Mouse (Mus musculus): ENCODE data around the gene Lipt2. TPM values are rescaled to one million over a fixed set of nuclear protein-coding genes. Genes with fewer than 3 reads are reported as not detected.
A peak's percentile ranks its signal among the peaks of the same experiment; 100 is the strongest.

The Lipt2 gene
- 6.9 and 7.5 TPM in 2 replicates for polyA plus RNA-seq (2012; rRNA removed)

- DNase-seq = peak; percentile 93 to 95
- under 1% methylated on average over 78 of the region's 78 CpGs for WGBS
- H3K27me3 ChIP-seq (ENCODE audit: control insufficient read depth, insufficient read depth, low read length) = no peaks in the 10 kb centered on the region
These were observed at the start of gene Lipt2 for GRCm38 (mm10) chr7:100159105-100159841. Gene Lipt2, plus strand, starts transcription at chr7:100159277.

GRCm38 (mm10) chr7:100111506-100111905 lies 47.6 kb upstream of the Lipt2 start:
- H3K4me1 ChIP-seq (ENCODE audit: control insufficient read depth, insufficient read depth, low read length) = no peaks in the 10 kb centered on the region; the same call in 1 of the 2 replicates
- H3K4me3 ChIP-seq (replicated peaks; ENCODE audit: insufficient read depth, low read depth, low read length) = no peak overlapping the region
- WGBS = 62% methylated on average over 10 of the region's 10 CpGs
- H3K27me3 ChIP-seq (ENCODE audit: control insufficient read depth, insufficient read depth, low read length) = no peaks in the 10 kb centered on the region
- no peak for DNase-seq
- no peak overlapping the region for H3K27ac ChIP-seq (ENCODE audit: insufficient read depth, low read length)
- TF ChIP-seq CTCF (IDR thresholded peaks at IDR 0.05; ENCODE audit: borderline replicate concordance, insufficient read depth, low read depth, low read length) (no peak), POLR2A (IDR thresholded peaks at IDR 0.05; ENCODE audit: borderline replicate concordance, insufficient read depth, low read length) (no peak)

More at GRCm38 (mm10) chr7:100159105-100159841, at the start of gene Lipt2:
- peak; percentile 87 for TF ChIP-seq POLR2A (IDR thresholded peaks at IDR 0.05; ENCODE audit: borderline replicate concordance, insufficient read depth, low read length)
- no peak for TF ChIP-seq CTCF (IDR thresholded peaks at IDR 0.05; ENCODE audit: borderline replicate concordance, insufficient read depth, low read depth, low read length)
- Histone ChIP-seq H3K27ac (ENCODE audit: insufficient read depth, low read length) (peak within 1 kb of the TSS; percentile 85), H3K4me3 (replicated peaks; ENCODE audit: insufficient read depth, low read depth, low read length) (peak within 1 kb of the TSS; percentile 86), H3K4me1 (ENCODE audit: control insufficient read depth, insufficient read depth, low read length) (peaks cover 2% of the 10 kb centered on the region; the same call in 1 of the 2 replicates)

- Histone ChIP-seq H3K4me3 (replicated peaks; ENCODE audit: insufficient read depth, low read depth, low read length) (no peak overlapping the region), H3K27me3 (ENCODE audit: control insufficient read depth, insufficient read depth, low read length) (no peaks in the 10 kb centered on the region), H3K4me1 (ENCODE audit: control insufficient read depth, insufficient read depth, low read length) (no peaks in the 10 kb centered on the region; the same call in 1 of the 2 replicates), H3K27ac (ENCODE audit: insufficient read depth, low read length) (no peak overlapping the region)
- WGBS = 69% methylated on average over 7 of the region's 7 CpGs
- TF ChIP-seq CTCF (IDR thresholded peaks at IDR 0.05; ENCODE audit: borderline replicate concordance, insufficient read depth, low read depth, low read length) (no peak), POLR2A (IDR thresholded peaks at IDR 0.05; ENCODE audit: borderline replicate concordance, insufficient read depth, low read length) (no peak)
- DNase-seq = no peak
These were observed 45.3 kb upstream of the Lipt2 start for GRCm38 (mm10) chr7:100113821-100114220.

GRCm38 (mm10) chr7:100114279-100114678 lies 44.8 kb upstream of the Lipt2 start:
- Histone ChIP-seq H3K4me3 (replicated peaks; ENCODE audit: insufficient read depth, low read depth, low read length) (no peak overlapping the region), H3K27ac (ENCODE audit: insufficient read depth, low read length) (no peak overlapping the region), H3K27me3 (ENCODE audit: control insufficient read depth, insufficient read depth, low read length) (no peaks in the 10 kb centered on the region), H3K4me1 (ENCODE audit: control insufficient read depth, insufficient read depth, low read length) (no peaks in the 10 kb centered on the region; the same call in 1 of the 2 replicates)
- DNase-seq = no peak
- WGBS = 93% methylated on average over 6 of the region's 6 CpGs
- no peak for TF ChIP-seq POLR2A (IDR thresholded peaks at IDR 0.05; ENCODE audit: borderline replicate concordance, insufficient read depth, low read length)
- TF ChIP-seq CTCF (IDR thresholded peaks at IDR 0.05; ENCODE audit: borderline replicate concordance, insufficient read depth, low read depth, low read length) = no peak

GRCm38 (mm10) chr7:100120791-100121261 lies 38.3 kb upstream of the Lipt2 start:
- TF ChIP-seq CTCF (IDR thresholded peaks at IDR 0.05; ENCODE audit: borderline replicate concordance, insufficient read depth, low read depth, low read length) = no peak
- TF ChIP-seq POLR2A (IDR thresholded peaks at IDR 0.05; ENCODE audit: borderline replicate concordance, insufficient read depth, low read length) = no peak
- DNase-seq = no peak

GRCm38 (mm10) chr7:100121376-100121789 lies 37.7 kb upstream of the Lipt2 start, which contains the start of gene Pold3:
Gene Pold3, minus strand, starts transcription at chr7:100121565.
- no peak within 1 kb of the TSS for H3K27ac ChIP-seq (ENCODE audit: insufficient read depth, low read length)
- no peaks in the 10 kb centered on the region for H3K27me3 ChIP-seq (ENCODE audit: control insufficient read depth, insufficient read depth, low read length)
- WGBS = under 1% methylated on average over 33 of the region's 33 CpGs
- DNase-seq = peak; percentile 98 to 100
- peak within 1 kb of the TSS; percentile 81 for H3K4me3 ChIP-seq (replicated peaks; ENCODE audit: insufficient read depth, low read depth, low read length)
- no peaks in the 10 kb centered on the region for H3K4me1 ChIP-seq (ENCODE audit: control insufficient read depth, insufficient read depth, low read length)
- no peak for TF ChIP-seq CTCF (IDR thresholded peaks at IDR 0.05; ENCODE audit: borderline replicate concordance, insufficient read depth, low read depth, low read length)
- peak; percentile 84; the same call in 1 of the 2 replicates for TF ChIP-seq POLR2A (IDR thresholded peaks at IDR 0.05; ENCODE audit: borderline replicate concordance, insufficient read depth, low read length)

More at GRCm38 (mm10) chr7:100120791-100121261, 38.3 kb upstream of the Lipt2 start:
- 1% methylated on average over 25 of the region's 25 CpGs for WGBS
- Histone ChIP-seq H3K27me3 (ENCODE audit: control insufficient read depth, insufficient read depth, low read length) (no peaks in the 10 kb centered on the region), H3K4me1 (ENCODE audit: control insufficient read depth, insufficient read depth, low read length) (no peaks in the 10 kb centered on the region), H3K4me3 (replicated peaks; ENCODE audit: insufficient read depth, low read depth, low read length) (peak overlapping the region; percentile 81), H3K27ac (ENCODE audit: insufficient read depth, low read length) (no peak overlapping the region)

- no peak overlapping the region for H3K4me3 ChIP-seq (replicated peaks; ENCODE audit: insufficient read depth, low read depth, low read length)
- TF ChIP-seq POLR2A (IDR thresholded peaks at IDR 0.05; ENCODE audit: borderline replicate concordance, insufficient read depth, low read length) (no peak), CTCF (IDR thresholded peaks at IDR 0.05; ENCODE audit: borderline replicate concordance, insufficient read depth, low read depth, low read length) (peak; percentile 57)
- 48% methylated on average over 6 of the region's 6 CpGs for WGBS
- H3K27ac ChIP-seq (ENCODE audit: insufficient read depth, low read length) = no peak overlapping the region
- no peaks in the 10 kb centered on the region for H3K27me3 ChIP-seq (ENCODE audit: control insufficient read depth, insufficient read depth, low read length)
- H3K4me1 ChIP-seq (ENCODE audit: control insufficient read depth, insufficient read depth, low read length) = no peaks in the 10 kb centered on the region
- peak; percentile 16 to 17 for DNase-seq
These were observed 35.6 kb upstream of the Lipt2 start for GRCm38 (mm10) chr7:100123486-100123885.

All from cerebellum, adult 2 months (tissue).